23 mouse cellular contexts compared by ENCODE assay signal in genomic region chr5:145217746-145218145, GRCm38 (mm10). TPM values are rescaled to one million over a fixed set of nuclear protein-coding genes. Genes with fewer than 3 reads are reported as not detected.
DNase-seq lines count a peak whose midpoint lies in the region; ATAC-seq and TF ChIP-seq lines count a peak whose summit lies in the region.
"Had no signal": no experiment of that assay in that cellular context is flagged by ENCODE, and none has a peak within 500 bp of the region (broad histone marks: within the 10 kb centered on the region; RNA-seq: fewer than 3 reads in every experiment).

No protein-coding gene starts in this region.

- peak overlapping the region; percentile 72 for H3K4me3 ChIP-seq in E14TG2a.4 (replicated peaks; ENCODE audit: low read length)
- no peak overlapping the region for H3K4me3 ChIP-seq in intestine, embryonic 14.5 days (ENCODE audit: low read depth, low read length)
- H3K4me3 ChIP-seq in liver, embryonic 11.5 days (ENCODE audit: low read depth, low read length), result no peak overlapping the region
- no peak overlapping the region for H3K4me3 ChIP-seq in stomach, embryonic 14.5 days (ENCODE audit: low read depth, low read length)
- no peak overlapping the region for H3K4me3 ChIP-seq in lung, adult 2 months (replicated peaks; ENCODE audit: extremely low read depth, low read depth, low read length)
- H3K4me3 ChIP-seq in midbrain, embryonic 16.5 days (ENCODE audit: low read depth, low read length), result no peak overlapping the region
- H3K4me3 ChIP-seq: kidney, embryonic 15.5 days; left cerebral cortex, adult 2 months; limb, embryonic 10.5 days; midbrain, embryonic 10.5 days; neural tube, embryonic 15.5 days had no signal

- no peak for DNase-seq in intestine, embryonic 14.5 days (ENCODE audit: low spot score)
- no peak for DNase-seq in liver, embryonic 11.5 days (ENCODE audit: low spot score)
- DNase-seq in lung, adult 2 months, result no peak
- no peak for DNase-seq in retina, embryonic 14.5 days (ENCODE audit: low spot score)
- DNase-seq: adrenal gland, postnatal 10 days; cerebellum, adult 18-20 months; cerebellum, postnatal 14 days; forebrain, postnatal 0 days; gastrocnemius, postnatal 36 days; heart, postnatal 36 days; kidney, adult 11 months had no signal

- peaks cover 82% of the 10 kb centered on the region for H3K4me1 ChIP-seq in E14TG2a.4 (replicated peaks; ENCODE audit: low read depth, low read length)
- no peaks in the 10 kb centered on the region for H3K4me1 ChIP-seq in intestine, embryonic 14.5 days (replicated peaks; ENCODE audit: control insufficient read depth, insufficient read depth, low read length)
- no peaks in the 10 kb centered on the region for H3K4me1 ChIP-seq in liver, embryonic 11.5 days (replicated peaks; ENCODE audit: control insufficient read depth, insufficient read depth, low read length)
- H3K4me1 ChIP-seq in stomach, embryonic 14.5 days (ENCODE audit: control insufficient read depth, insufficient read depth, low read length), result no peaks in the 10 kb centered on the region
- H3K4me1 ChIP-seq in lung, adult 2 months (ENCODE audit: control insufficient read depth, insufficient read depth, low read length), result no peaks in the 10 kb centered on the region
- no peaks in the 10 kb centered on the region for H3K4me1 ChIP-seq in midbrain, embryonic 16.5 days (ENCODE audit: control insufficient read depth, insufficient read depth, low read length)
- H3K4me1 ChIP-seq: kidney, embryonic 15.5 days; limb, embryonic 10.5 days; midbrain, embryonic 10.5 days; neural tube, embryonic 15.5 days had no signal

- ATAC-seq in intestine, embryonic 14.5 days (replicated peaks; ENCODE audit: low FRiP score, low TSS enrichment, low read depth), result peak; percentile 51
- 0 out of 2 replicates have a peak, but pooled peaks have one; percentile 35 for ATAC-seq in liver, embryonic 11.5 days (replicated peaks; ENCODE audit: low FRiP score)
- 0 out of 2 replicates have a peak, but pooled peaks have one; percentile 53 for ATAC-seq in stomach, embryonic 14.5 days (ENCODE audit: insufficient number of reproducible peaks, insufficient read depth, low FRiP score, low read depth)
- ATAC-seq in midbrain, embryonic 16.5 days, result no peak
- no peak for ATAC-seq in CD4-positive, CD25-positive, alpha-beta regulatory T cell, adult 4 months
- ATAC-seq: forebrain, postnatal 0 days; lung, postnatal 0 days had no signal

- TF ChIP-seq CTCF in E14TG2a.4 (conservative IDR thresholded peaks at IDR 0.05; ENCODE audit: low read length), result no peak
- no peak for TF ChIP-seq CTCF in lung, adult 2 months (IDR thresholded peaks at IDR 0.05; ENCODE audit: insufficient read depth, low read length)

- no peak for TF ChIP-seq POLR2A in lung, adult 2 months (IDR thresholded peaks at IDR 0.05; ENCODE audit: borderline replicate concordance, extremely low read depth, low read depth, low read length)

- H3K9me3 ChIP-seq in E14TG2a.4 (ENCODE audit: low read length), result no peaks in the 10 kb centered on the region
- H3K9me3 ChIP-seq in intestine, embryonic 14.5 days (ENCODE audit: control insufficient read depth, low read length), result no peaks in the 10 kb centered on the region
- no peaks in the 10 kb centered on the region for H3K9me3 ChIP-seq in liver, embryonic 11.5 days (ENCODE audit: control insufficient read depth, low read length)
- H3K9me3 ChIP-seq in stomach, embryonic 14.5 days (ENCODE audit: control insufficient read depth, low read depth, low read length), result no peaks in the 10 kb centered on the region
- no peaks in the 10 kb centered on the region for H3K9me3 ChIP-seq in midbrain, embryonic 16.5 days (replicated peaks; ENCODE audit: control insufficient read depth, low read length, poor library complexity, severe bottlenecking)
- H3K9me3 ChIP-seq: kidney, embryonic 15.5 days; limb, embryonic 10.5 days; midbrain, embryonic 10.5 days; neural tube, embryonic 15.5 days had no signal

- H3K27me3 ChIP-seq in E14TG2a.4 (ENCODE audit: insufficient read depth, low read length), result no peaks in the 10 kb centered on the region
- H3K27me3 ChIP-seq in intestine, embryonic 14.5 days (replicated peaks; ENCODE audit: control insufficient read depth, insufficient read depth, low read length), result no peaks in the 10 kb centered on the region
- H3K27me3 ChIP-seq in liver, embryonic 11.5 days (replicated peaks; ENCODE audit: control insufficient read depth, insufficient read depth, low read length), result no peaks in the 10 kb centered on the region
- H3K27me3 ChIP-seq in stomach, embryonic 14.5 days (ENCODE audit: control insufficient read depth, insufficient read depth, low read length), result no peaks in the 10 kb centered on the region
- no peaks in the 10 kb centered on the region for H3K27me3 ChIP-seq in midbrain, embryonic 16.5 days (ENCODE audit: control insufficient read depth, insufficient read depth, low read depth, low read length)
- H3K27me3 ChIP-seq: kidney, embryonic 15.5 days; neural tube, embryonic 15.5 days had no signal

- peaks cover 54% of the 10 kb centered on the region for H3K36me3 ChIP-seq in E14TG2a.4 (ENCODE audit: insufficient read depth, low read length)
- H3K36me3 ChIP-seq in intestine, embryonic 14.5 days (ENCODE audit: control insufficient read depth, insufficient read depth, low read length), result peaks cover 53% of the 10 kb centered on the region
- peaks cover 25% of the 10 kb centered on the region for H3K36me3 ChIP-seq in liver, embryonic 11.5 days (ENCODE audit: control insufficient read depth, insufficient read depth, low read length)
- peaks cover 26% of the 10 kb centered on the region for H3K36me3 ChIP-seq in stomach, embryonic 14.5 days (ENCODE audit: control insufficient read depth, insufficient read depth, low read length)
- H3K36me3 ChIP-seq in midbrain, embryonic 16.5 days (ENCODE audit: control insufficient read depth, insufficient read depth, low read length), result peaks cover 25% of the 10 kb centered on the region

- no peak overlapping the region for H3K27ac ChIP-seq in intestine, embryonic 14.5 days (ENCODE audit: low read depth)
- no peak overlapping the region for H3K27ac ChIP-seq in liver, embryonic 11.5 days (ENCODE audit: low read depth, low read length)
- no peak overlapping the region for H3K27ac ChIP-seq in stomach, embryonic 14.5 days (ENCODE audit: low read length)
- H3K27ac ChIP-seq in midbrain, embryonic 16.5 days (ENCODE audit: low read length), result no peak overlapping the region
- H3K27ac ChIP-seq: hindbrain, embryonic 14.5 days; kidney, embryonic 15.5 days; left cerebral cortex, adult 2 months; limb, embryonic 10.5 days; liver, embryonic 14.5 days; midbrain, embryonic 10.5 days; neural tube, embryonic 15.5 days had no signal

- H3K9ac ChIP-seq in intestine, embryonic 14.5 days (ENCODE audit: low read length), result no peak overlapping the region
- H3K9ac ChIP-seq in liver, embryonic 11.5 days (ENCODE audit: low read depth, low read length), result no peak overlapping the region
- no peak overlapping the region for H3K9ac ChIP-seq in stomach, embryonic 14.5 days (replicated peaks; ENCODE audit: low read depth, low read length)
- no peak overlapping the region for H3K9ac ChIP-seq in midbrain, embryonic 16.5 days (ENCODE audit: low read depth, low read length)
- H3K9ac ChIP-seq: forebrain, postnatal 0 days; hindbrain, embryonic 14.5 days; kidney, embryonic 15.5 days; liver, embryonic 14.5 days; neural tube, embryonic 15.5 days had no signal

- 67% methylated on average over 6 of the region's 6 CpGs for WGBS in intestine, embryonic 14.5 days
- WGBS in liver, embryonic 11.5 days, result 77% methylated on average over 6 of the region's 6 CpGs
- 56% methylated on average over 6 of the region's 6 CpGs for WGBS in stomach, embryonic 14.5 days
- WGBS in lung, adult 2 months, result 62% methylated on average over 6 of the region's 6 CpGs
- WGBS in midbrain, embryonic 16.5 days, result 85% methylated on average over 6 of the region's 6 CpGs

- no peak overlapping the region for H3K4me2 ChIP-seq in intestine, embryonic 14.5 days (ENCODE audit: low read length)
- H3K4me2 ChIP-seq in liver, embryonic 11.5 days, result no peak overlapping the region
- H3K4me2 ChIP-seq in stomach, embryonic 14.5 days (replicated peaks; ENCODE audit: low read depth, low read length), result no peak overlapping the region
- H3K4me2 ChIP-seq in midbrain, embryonic 16.5 days (ENCODE audit: low read length), result no peak overlapping the region
- H3K4me2 ChIP-seq: hindbrain, embryonic 14.5 days; kidney, embryonic 15.5 days; neural tube, embryonic 15.5 days had no signal

RNA-seq across cellular contexts. Expression of gene Zkscan5, which starts 13.4 kb away (rescaled TPM):
- 13.1 and 13.6 TPM in 2 replicates for polyA plus RNA-seq in intestine, embryonic 14.5 days (2014; fragmentation: Nextera tagmentation; extraction: Ambion mirVana)
- polyA plus RNA-seq in liver, embryonic 11.5 days (2014; fragmentation: Nextera tagmentation; extraction: Ambion mirVana), result 10.3 TPM in 2 replicates
- 13.6 and 13.9 TPM in 2 replicates for polyA plus RNA-seq in stomach, embryonic 14.5 days (2014; fragmentation: Nextera tagmentation; extraction: Ambion mirVana)
- 3.1 and 4.1 TPM in 2 replicates for polyA plus RNA-seq in lung, adult 2 months (2012; rRNA removed)
- polyA plus RNA-seq in midbrain, embryonic 16.5 days (2015; fragmentation: Nextera tagmentation; extraction: Ambion mirVana), result 14.6 and 16.1 TPM in 2 replicates
- 10 to 100 TPM in 1 of 2 experiments, 1 to 10 TPM in 1; 7.5 to 13.7 TPM for polyA plus RNA-seq in CD4-positive, CD25-positive, alpha-beta regulatory T cell, adult 4 months (2017; shearing (Covaris generic))

RNA-seq across cellular contexts. Expression of gene Zfp655, which starts 13.8 kb away (rescaled TPM):
- 35.9 and 42.2 TPM in 2 replicates for polyA plus RNA-seq in intestine, embryonic 14.5 days (2014; fragmentation: Nextera tagmentation; extraction: Ambion mirVana)
- polyA plus RNA-seq in liver, embryonic 11.5 days (2014; fragmentation: Nextera tagmentation; extraction: Ambion mirVana), result 33.2 and 36.4 TPM in 2 replicates
- polyA plus RNA-seq in stomach, embryonic 14.5 days (2014; fragmentation: Nextera tagmentation; extraction: Ambion mirVana), result 39.8 and 42.0 TPM in 2 replicates
- 11.4 and 18.0 TPM in 2 replicates for polyA plus RNA-seq in lung, adult 2 months (2012; rRNA removed)
- 32.9 and 37.8 TPM in 2 replicates for polyA plus RNA-seq in midbrain, embryonic 16.5 days (2015; fragmentation: Nextera tagmentation; extraction: Ambion mirVana)
- 10 to 100 TPM; 60.1 to 68.9 TPM for polyA plus RNA-seq in CD4-positive, CD25-positive, alpha-beta regulatory T cell, adult 4 months (2017; shearing (Covaris generic))

RNA-seq across cellular contexts. Expression of gene Zkscan14, which starts 16.1 kb away (rescaled TPM):
- polyA plus RNA-seq in intestine, embryonic 14.5 days (2014; fragmentation: Nextera tagmentation; extraction: Ambion mirVana), result 8.5 and 9.1 TPM in 2 replicates
- polyA plus RNA-seq in liver, embryonic 11.5 days (2014; fragmentation: Nextera tagmentation; extraction: Ambion mirVana), result 5.9 and 7.3 TPM in 2 replicates
- polyA plus RNA-seq in stomach, embryonic 14.5 days (2014; fragmentation: Nextera tagmentation; extraction: Ambion mirVana), result 9.0 and 9.6 TPM in 2 replicates
- polyA plus RNA-seq in lung, adult 2 months (2012; rRNA removed), result 3.1 and 4.2 TPM in 2 replicates
- 14.9 and 15.1 TPM in 2 replicates for polyA plus RNA-seq in midbrain, embryonic 16.5 days (2015; fragmentation: Nextera tagmentation; extraction: Ambion mirVana)
- polyA plus RNA-seq in CD4-positive, CD25-positive, alpha-beta regulatory T cell, adult 4 months (2017; shearing (Covaris generic)), result 10 to 100 TPM; 19.0 to 30.4 TPM

RNA-seq across cellular contexts. Expression of gene Atp5j2, which starts 25.9 kb away (rescaled TPM):
- 681 and 724 TPM in 2 replicates for polyA plus RNA-seq in intestine, embryonic 14.5 days (2014; fragmentation: Nextera tagmentation; extraction: Ambion mirVana)
- polyA plus RNA-seq in liver, embryonic 11.5 days (2014; fragmentation: Nextera tagmentation; extraction: Ambion mirVana), result 528 and 573 TPM in 2 replicates
- 576 and 654 TPM in 2 replicates for polyA plus RNA-seq in stomach, embryonic 14.5 days (2014; fragmentation: Nextera tagmentation; extraction: Ambion mirVana)
- 65.1 and 107 TPM in 2 replicates for polyA plus RNA-seq in lung, adult 2 months (2012; rRNA removed)
- polyA plus RNA-seq in midbrain, embryonic 16.5 days (2015; fragmentation: Nextera tagmentation; extraction: Ambion mirVana), result 597 and 600 TPM in 2 replicates
- polyA plus RNA-seq in CD4-positive, CD25-positive, alpha-beta regulatory T cell, adult 4 months (2017; shearing (Covaris generic)), result 100 to 1,000 TPM; 320 to 390 TPM

RNA-seq across cellular contexts. Expression of gene Cpsf4, which starts 50.7 kb away (rescaled TPM):
- polyA plus RNA-seq in intestine, embryonic 14.5 days (2014; fragmentation: Nextera tagmentation; extraction: Ambion mirVana), result 29.6 and 32.0 TPM in 2 replicates
- polyA plus RNA-seq in liver, embryonic 11.5 days (2014; fragmentation: Nextera tagmentation; extraction: Ambion mirVana), result 38.6 and 44.1 TPM in 2 replicates
- 26.4 and 28.2 TPM in 2 replicates for polyA plus RNA-seq in stomach, embryonic 14.5 days (2014; fragmentation: Nextera tagmentation; extraction: Ambion mirVana)
- polyA plus RNA-seq in lung, adult 2 months (2012; rRNA removed), result 22.6 and 23.5 TPM in 2 replicates
- 52.4 and 52.5 TPM in 2 replicates for polyA plus RNA-seq in midbrain, embryonic 16.5 days (2015; fragmentation: Nextera tagmentation; extraction: Ambion mirVana)
- 10 to 100 TPM; 15.6 to 19.6 TPM for polyA plus RNA-seq in CD4-positive, CD25-positive, alpha-beta regulatory T cell, adult 4 months (2017; shearing (Covaris generic))

Comparison
In these comparisons a context has a peak if more than half of its experiments do, and no peak if none do; other contexts are left out.
1. ATAC-seq: peak in intestine, embryonic 14.5 days (single experiment), liver, embryonic 11.5 days (single experiment) and stomach, embryonic 14.5 days (single experiment); none in midbrain, embryonic 16.5 days (single experiment) and CD4-positive, CD25-positive, alpha-beta regulatory T cell, adult 4 months (single experiment).